Mouse (Mus musculus) kidney, embryonic 14.5 days (tissue): ENCODE results near the gene Urb1. TPM values are rescaled to one million over a fixed set of nuclear protein-coding genes. Genes with fewer than 3 reads are reported as not detected.

Experiments used
- ATAC-seq: fragments of 200-750 bp; cut with Nextera tagmentation; 2 replicates; pipeline ENCODE4 v1.8.0; 2017; ENCODE audit warnings: moderate number of reproducible peaks, mild to moderate bottlenecking, moderate TSS enrichment, moderate library complexity; ENCODE audit not compliant: low FRiP score, low TSS enrichment
- H3K27ac ChIP-seq: fragments of 300-500 bp; sonication (generic); 2 replicates; pipeline ENCODE4 v1.5.1; 2014; ENCODE audit warnings: low read depth, mild to moderate bottlenecking, low read length, moderate library complexity, mixed read lengths
- H3K27me3 ChIP-seq: fragments of 300-500 bp; sonication (generic); 2 replicates; pipeline ENCODE4 v1.6.1; 2014; ENCODE audit warnings: mild to moderate bottlenecking, low read length; ENCODE audit not compliant: control insufficient read depth, insufficient read depth
- H3K36me3 ChIP-seq: fragments of 300-500 bp; sonication (generic); 2 replicates; pipeline ENCODE4 v1.6.1; 2014; ENCODE audit warnings: low read length, mixed read lengths; ENCODE audit not compliant: control insufficient read depth, insufficient read depth
- H3K4me1 ChIP-seq: fragments of 300-500 bp; sonication (generic); 2 replicates; pipeline ENCODE4 v1.6.1; 2014; ENCODE audit warnings: low read length, mixed read lengths; ENCODE audit not compliant: control insufficient read depth, insufficient read depth
- H3K4me2 ChIP-seq: fragments of 300-500 bp; sonication (generic); replicated peaks from 2 replicates; pipeline ENCODE4 v1.6.1; 2014; ENCODE audit warnings: low read depth, mild to moderate bottlenecking, low read length
- H3K4me3 ChIP-seq: fragments of 300-500 bp; sonication (generic); 2 replicates; pipeline ENCODE4 v1.5.1; 2014; ENCODE audit warnings: mild to moderate bottlenecking, low read length
- H3K9ac ChIP-seq: fragments of 300-500 bp; sonication (generic); 2 replicates; pipeline ENCODE4 v1.6.1; 2014; ENCODE audit warnings: low read depth, mild to moderate bottlenecking, low read length, moderate library complexity
- H3K9me3 ChIP-seq: fragments of 300-500 bp; sonication (generic); 2 replicates; pipeline ENCODE4 v1.6.1; 2016; ENCODE audit warnings: low read length; ENCODE audit not compliant: control insufficient read depth
- WGBS: fragments of 180-500 bp; shearing (Covaris S2); extraction: QIAGEN DNeasy Blood & Tissue Kit; methylation state at CpG from one replicate; pipeline ENCODE4 v1.1.7; 2014; 5-methylcytosine and 5-hydroxymethylcytosine counted together
- polyA plus RNA-seq: library from polyadenylated mRNA; unstranded; fragments of >200 nt; fragmentation: Nextera tagmentation; extraction: Ambion mirVana; gene quantifications from 2 replicates; pipeline ENCODE4 v1.2.1, GENCODE M21; 2014

The Urb1 gene
- polyA plus RNA-seq, 1 experiment from 2014 or later: 13.5 TPM

DNA sequence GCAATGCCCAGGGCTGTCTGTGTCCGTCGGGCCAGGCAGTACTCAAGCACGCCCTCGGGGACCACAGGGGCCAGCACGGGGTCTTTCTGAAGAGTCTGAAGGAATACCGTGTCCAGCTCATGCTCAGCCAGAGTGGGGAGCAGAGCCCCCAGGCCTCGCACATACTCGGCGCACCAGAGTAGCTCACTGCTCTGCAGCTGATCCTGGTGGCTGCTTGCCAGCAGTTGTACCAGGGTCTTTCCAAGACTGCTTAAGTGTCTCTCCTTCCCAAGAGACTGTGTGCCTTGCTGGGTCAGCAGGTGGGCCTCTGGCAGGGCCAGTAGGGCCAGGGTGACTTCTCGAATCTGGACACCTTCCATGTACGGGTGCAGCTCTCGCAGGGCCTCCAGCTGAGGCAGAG is 36.0 kb downstream of the Urb1 start:
- H3K9me3 ChIP-seq: no peaks in the 10 kb centered on the region
- no peaks in the 10 kb centered on the region for H3K27me3 ChIP-seq
- H3K4me1 ChIP-seq: no peaks in the 10 kb centered on the region
- H3K9ac ChIP-seq: no peak overlapping the region
- peaks cover 84% of the 10 kb centered on the region for H3K36me3 ChIP-seq
- WGBS: 94% methylated on average over 12 of the region's 12 CpGs
- ATAC-seq: no peak
- no peak overlapping the region for H3K27ac ChIP-seq
- H3K4me3 ChIP-seq: no peak overlapping the region
- no peak overlapping the region for H3K4me2 ChIP-seq

DNA sequence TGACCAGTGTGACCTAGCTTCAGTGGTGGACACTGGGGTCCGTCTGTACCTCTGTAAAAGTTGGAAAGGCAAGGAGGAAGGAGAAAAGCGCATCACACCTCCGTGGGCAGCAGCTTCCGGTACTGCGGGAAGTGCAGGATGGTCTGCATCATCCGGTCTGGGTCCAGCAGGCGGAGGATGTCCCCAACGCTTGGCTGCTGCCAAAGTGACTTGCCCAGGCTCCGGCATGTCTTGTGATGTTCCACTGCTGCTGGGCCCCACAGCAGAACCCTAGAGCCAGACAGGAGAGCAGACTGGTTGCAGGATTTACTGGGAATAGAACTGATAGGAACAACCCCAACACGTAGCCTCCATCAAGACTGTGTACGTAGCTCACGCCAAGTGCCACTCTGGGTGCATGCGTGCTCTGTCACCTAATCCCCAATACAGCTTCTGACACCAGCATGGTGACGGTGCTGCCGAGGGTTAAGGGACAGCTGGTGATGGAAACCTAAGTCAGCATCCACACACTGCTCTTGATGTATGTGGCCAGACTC is 43.2 kb downstream of the Urb1 start:
- Histone ChIP-seq H3K9me3 (no peaks in the 10 kb centered on the region), H3K36me3 (peaks cover 56% of the 10 kb centered on the region), H3K27ac (no peak overlapping the region), H3K27me3 (no peaks in the 10 kb centered on the region), H3K4me3 (no peak overlapping the region), H3K4me1 (no peaks in the 10 kb centered on the region), H3K4me2 (no peak overlapping the region), H3K9ac (no peak overlapping the region)
- whole genome bisulfite sequencing: 95% methylated on average over 15 of the region's 15 CpGs
- no peak for ATAC-seq

DNA sequence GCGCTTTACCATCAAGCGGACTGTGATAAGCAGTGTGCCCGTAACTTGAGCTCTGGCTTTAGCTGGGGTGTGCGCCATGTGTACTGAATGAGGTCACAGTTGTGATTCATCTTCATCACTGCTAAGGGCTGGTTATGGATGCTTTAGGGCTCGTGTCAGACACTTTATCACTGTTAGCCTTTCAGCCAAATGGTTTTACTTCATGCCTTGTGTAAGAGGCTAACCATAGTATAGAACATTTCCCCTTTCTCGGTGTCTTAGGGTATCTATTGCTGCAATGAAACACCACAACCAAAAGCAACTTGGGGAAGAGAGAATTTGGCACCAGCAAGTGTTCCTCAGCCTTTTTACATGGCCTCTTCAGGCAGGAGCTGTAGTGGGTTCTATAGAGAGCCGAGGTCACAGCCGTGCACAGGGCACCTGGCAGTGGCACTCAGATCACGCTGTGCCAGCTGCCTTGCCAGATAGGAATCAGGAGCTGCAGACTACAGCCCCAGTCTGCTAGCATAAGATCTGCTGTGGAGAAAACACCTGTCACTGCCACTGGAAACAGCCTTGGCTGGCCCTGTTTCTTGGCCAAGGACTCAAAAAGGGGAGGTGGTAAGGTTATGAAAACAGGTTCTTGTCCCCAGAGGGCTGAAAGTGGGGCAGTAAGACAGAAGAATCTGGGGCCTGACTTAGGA is 44.9 kb downstream of the Urb1 start:
- WGBS: 79% methylated on average over 9 of the region's 9 CpGs
- no peak overlapping the region for H3K27ac ChIP-seq
- peaks cover 50% of the 10 kb centered on the region for H3K36me3 ChIP-seq
- H3K4me2 ChIP-seq: no peak overlapping the region
- no peaks in the 10 kb centered on the region for H3K27me3 ChIP-seq
- no peak overlapping the region for H3K9ac ChIP-seq
- H3K9me3 ChIP-seq: no peaks in the 10 kb centered on the region
- H3K4me1 ChIP-seq: no peaks in the 10 kb centered on the region
- no peak overlapping the region for H3K4me3 ChIP-seq
- no peak for ATAC-seq

DNA sequence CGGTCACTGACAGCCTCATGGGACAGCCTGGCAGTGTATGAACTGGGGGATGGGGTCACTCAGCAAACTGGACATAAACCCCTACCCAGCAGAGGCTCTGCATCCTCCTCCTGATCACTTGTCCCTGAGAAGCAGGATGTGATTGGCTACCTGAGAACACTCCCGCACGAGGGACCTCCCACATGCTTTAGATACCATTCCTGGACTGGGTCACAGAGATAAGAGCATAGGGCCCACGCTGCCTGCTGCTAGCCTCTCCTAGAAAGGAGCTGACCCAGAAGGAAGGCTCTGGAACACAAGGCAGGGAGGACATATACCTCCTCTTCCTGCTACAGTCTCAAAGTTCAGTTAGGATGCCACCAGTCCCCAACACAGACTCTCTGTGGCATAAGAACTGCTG is 49.7 kb downstream of the Urb1 start:
- WGBS: 72% methylated on average over 4 of the region's 4 CpGs
- Histone ChIP-seq H3K4me3 (no peak overlapping the region), H3K4me2 (no peak overlapping the region), H3K9me3 (no peaks in the 10 kb centered on the region), H3K9ac (no peak overlapping the region), H3K27ac (no peak overlapping the region), H3K27me3 (no peaks in the 10 kb centered on the region), H3K36me3 (peaks cover 45% of the 10 kb centered on the region), H3K4me1 (no peaks in the 10 kb centered on the region)
- no peak for ATAC-seq

DNA sequence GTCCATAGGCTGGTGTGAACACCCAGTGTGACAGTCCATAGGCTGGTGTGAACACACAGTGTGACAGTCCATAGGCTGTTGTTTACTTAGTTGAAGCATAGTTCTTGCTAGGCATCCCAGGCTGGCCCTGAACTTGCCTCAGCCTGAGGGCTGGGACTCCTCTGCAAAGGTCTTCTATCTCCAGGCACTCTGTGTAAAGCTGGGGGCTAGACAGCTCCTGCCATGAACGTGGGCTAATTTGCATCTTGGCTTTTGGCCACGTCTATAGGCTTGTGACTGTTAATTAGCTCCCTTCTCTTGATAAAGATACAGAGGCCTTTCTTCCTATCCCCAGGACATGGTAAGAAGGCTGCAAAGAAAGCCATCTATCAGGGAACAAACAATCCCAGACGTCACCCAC is 50.9 kb downstream of the Urb1 start:
- no peaks in the 10 kb centered on the region for H3K27me3 ChIP-seq
- 71% methylated on average over 3 of the region's 3 CpGs for WGBS
- no peak overlapping the region for H3K4me2 ChIP-seq
- H3K4me1 ChIP-seq: no peaks in the 10 kb centered on the region
- no peak overlapping the region for H3K27ac ChIP-seq
- H3K36me3 ChIP-seq: peaks cover 55% of the 10 kb centered on the region
- H3K4me3 ChIP-seq: no peak overlapping the region
- no peak overlapping the region for H3K9ac ChIP-seq
- ATAC-seq: no peak
- no peaks in the 10 kb centered on the region for H3K9me3 ChIP-seq

DNA sequence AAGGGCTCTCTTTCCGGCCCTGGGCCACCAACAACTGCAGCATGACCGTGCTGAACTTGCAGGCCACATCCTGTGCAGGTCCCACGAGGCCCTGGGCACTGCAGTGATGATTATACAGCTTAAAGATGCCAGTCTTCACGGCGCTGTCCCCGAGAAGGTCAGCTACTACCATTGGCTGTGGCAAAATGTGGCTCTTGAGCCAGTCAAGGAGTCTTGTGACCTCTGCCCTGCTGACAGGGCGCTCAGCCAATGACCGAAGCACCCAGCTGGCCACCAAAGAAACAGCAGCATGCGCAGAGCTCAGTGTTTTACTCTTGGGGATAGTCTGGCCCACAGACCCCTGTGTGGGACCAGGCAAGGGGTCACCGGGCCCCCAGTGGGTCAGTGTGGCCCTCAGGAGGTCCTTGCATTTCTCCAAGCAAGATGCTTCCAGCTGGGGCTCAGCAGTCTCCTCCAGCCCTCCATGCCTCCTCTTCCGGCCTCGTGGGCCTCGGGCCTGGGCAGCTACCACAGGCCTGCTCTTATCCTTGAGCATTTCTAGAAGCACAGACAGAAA is 56.7 kb downstream of the Urb1 start:
- no peak for ATAC-seq
- Histone ChIP-seq H3K9ac (no peak overlapping the region), H3K27me3 (no peaks in the 10 kb centered on the region), H3K4me3 (no peak overlapping the region), H3K9me3 (no peaks in the 10 kb centered on the region), H3K4me2 (no peak overlapping the region), H3K4me1 (no peaks in the 10 kb centered on the region), H3K36me3 (peaks cover 52% of the 10 kb centered on the region), H3K27ac (no peak overlapping the region)
- WGBS: 90% methylated on average over 13 of the region's 13 CpGs

DNA sequence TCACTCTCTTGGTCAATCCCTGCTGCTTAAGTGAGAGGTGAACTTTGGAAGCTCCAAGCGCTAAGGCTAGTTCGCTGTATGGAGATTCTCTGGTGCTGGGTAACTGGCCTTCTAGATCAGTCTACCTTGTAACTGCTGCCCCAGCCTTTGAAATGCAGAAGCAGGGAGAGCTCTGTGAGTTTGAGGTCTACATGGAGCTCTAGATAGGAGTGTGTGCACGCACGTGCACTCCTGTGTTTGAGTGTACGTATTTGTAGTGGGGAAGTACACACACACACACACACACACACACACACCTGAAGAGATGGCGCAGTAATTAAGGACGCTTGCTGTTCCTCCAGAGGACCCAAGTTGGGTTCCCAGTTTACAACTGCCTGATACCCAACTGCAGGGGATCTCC is 62.0 kb downstream of the Urb1 start:
- H3K4me2 ChIP-seq: no peak overlapping the region
- H3K36me3 ChIP-seq: peaks cover 16% of the 10 kb centered on the region
- no peak for ATAC-seq
- H3K9ac ChIP-seq: no peak overlapping the region
- no peak overlapping the region for H3K4me3 ChIP-seq
- 96% methylated on average over 7 of the region's 7 CpGs for WGBS
- H3K4me1 ChIP-seq: peaks cover 8% of the 10 kb centered on the region; the same call in 1 of the 2 replicates
- no peaks in the 10 kb centered on the region for H3K27me3 ChIP-seq
- H3K27ac ChIP-seq: no peak overlapping the region
- H3K9me3 ChIP-seq: no peaks in the 10 kb centered on the region

DNA sequence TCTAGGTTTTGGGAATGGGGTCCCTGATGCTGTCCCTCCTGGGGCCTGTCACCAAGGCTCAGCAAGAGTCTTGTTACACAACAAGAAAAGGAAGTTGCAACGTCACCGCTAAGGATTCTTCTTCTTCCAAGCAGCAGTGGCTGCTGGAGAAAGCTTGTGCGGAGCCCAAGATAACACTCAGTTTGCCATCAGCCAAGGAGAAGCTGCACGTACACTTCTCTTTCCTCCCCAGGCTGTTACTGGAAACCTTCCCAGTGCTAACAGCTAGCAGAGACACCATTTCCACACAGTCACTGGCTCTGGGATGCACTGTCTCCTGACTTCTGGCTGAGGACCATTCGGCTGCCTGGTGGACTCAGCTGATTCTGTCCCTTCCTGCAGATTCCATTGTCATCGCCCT is 63.1 kb downstream of the Urb1 start:
- no peaks in the 10 kb centered on the region for H3K9me3 ChIP-seq
- H3K4me3 ChIP-seq: no peak overlapping the region
- H3K9ac ChIP-seq: no peak overlapping the region
- WGBS: 88% methylated on average over 6 of the region's 6 CpGs
- H3K4me2 ChIP-seq: no peak overlapping the region
- H3K36me3 ChIP-seq: peaks cover 10% of the 10 kb centered on the region
- H3K27ac ChIP-seq: no peak overlapping the region
- no peaks in the 10 kb centered on the region for H3K27me3 ChIP-seq
- ATAC-seq: no peak
- H3K4me1 ChIP-seq: peaks cover 8% of the 10 kb centered on the region; the same call in 1 of the 2 replicates

DNA sequence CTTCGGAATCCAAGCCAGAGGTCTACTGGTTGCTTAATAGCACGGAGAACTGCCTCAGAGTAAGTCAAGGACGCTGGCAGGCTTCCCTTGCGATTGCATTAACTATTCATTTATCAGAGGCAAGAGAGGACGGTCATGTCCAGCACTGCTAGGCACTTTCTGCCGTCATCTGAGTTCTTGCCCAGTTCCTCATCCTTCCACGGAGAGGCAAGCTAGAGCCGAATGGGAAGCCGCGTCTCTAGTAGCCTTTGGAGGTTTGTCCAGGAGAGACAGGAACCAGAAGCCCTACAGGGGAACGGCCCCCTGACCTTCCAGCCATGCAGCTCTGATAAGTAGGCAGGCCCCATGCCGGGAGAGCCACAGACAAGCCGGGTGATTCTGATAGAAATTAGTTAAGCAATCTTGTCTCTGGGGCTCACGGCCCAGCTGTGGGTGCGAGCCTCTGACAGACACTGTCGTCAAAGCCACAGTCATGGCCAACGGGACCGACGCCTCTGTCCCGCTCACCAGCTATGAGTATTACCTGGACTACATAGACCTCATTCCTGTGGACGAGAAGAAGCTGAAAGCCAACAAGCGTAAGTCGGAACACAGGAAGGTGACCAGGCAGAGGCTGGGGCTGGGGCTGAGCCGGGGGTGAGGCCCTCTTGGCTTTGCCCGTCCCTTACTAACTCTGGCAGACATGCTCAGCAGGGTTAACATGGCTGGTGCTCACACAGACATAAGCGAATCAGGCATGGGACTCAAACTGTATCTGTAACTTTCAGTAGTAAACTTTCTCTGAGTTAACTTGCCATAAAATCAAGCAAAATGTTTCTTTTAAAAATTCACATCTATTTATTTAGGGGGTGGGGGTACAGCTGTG is 71.9 kb downstream of the Urb1 start, which contains the start of gene Mrap:
Mrap (plus strand) TSS at position 116 of the 865 bp plus-strand sequence.
- Histone ChIP-seq H3K4me2 (no peak within 1 kb of the TSS), H3K9ac (no peak within 1 kb of the TSS), H3K36me3 (no peaks in the 10 kb centered on the region), H3K9me3 (no peaks in the 10 kb centered on the region), H3K27ac (no peak within 1 kb of the TSS), H3K27me3 (no peaks in the 10 kb centered on the region), H3K4me1 (0 out of 2 replicates have a peak, but pooled peaks cover 6% of the 10 kb centered on the region), H3K4me3 (no peak within 1 kb of the TSS)
- WGBS: 90% methylated on average over 26 of the region's 26 CpGs
- ATAC-seq: no peak
